Mouse (Mus musculus) lung, embryonic 16.5 days (tissue): ENCODE results near the gene 1110008L16Rik. TPM values are rescaled to one million over a fixed set of nuclear protein-coding genes. Genes with fewer than 3 reads are reported as not detected.

ENCODE experiments used
- ATAC-seq: fragments of 200-750 bp; cut with Nextera tagmentation; 2 replicates; pipeline ENCODE4 v1.8.0; 2017; ENCODE audit warnings: low read depth, mild to moderate bottlenecking, moderate library complexity
- H3K27ac ChIP-seq: fragments of 300-500 bp; sonication (generic); 2 replicates; pipeline ENCODE4 v1.5.1; 2014; ENCODE audit warnings: mild to moderate bottlenecking, control low read depth, low read length
- H3K27me3 ChIP-seq: fragments of 300-500 bp; sonication (generic); 2 replicates; pipeline ENCODE4 v1.6.1; 2014; ENCODE audit warnings: low read depth, low read length, mixed read lengths; ENCODE audit not compliant: control insufficient read depth, insufficient read depth
- H3K36me3 ChIP-seq: fragments of 300-500 bp; sonication (generic); 2 replicates; pipeline ENCODE4 v1.6.1; 2014; ENCODE audit warnings: low read length; ENCODE audit not compliant: control insufficient read depth, insufficient read depth
- H3K4me1 ChIP-seq: fragments of 300-500 bp; sonication (generic); replicated peaks from 2 replicates; pipeline ENCODE4 v1.6.1; 2014; ENCODE audit warnings: low read length, mixed read lengths; ENCODE audit not compliant: control insufficient read depth, insufficient read depth
- H3K4me2 ChIP-seq: fragments of 300-500 bp; sonication (generic); 2 replicates; pipeline ENCODE4 v1.6.1; 2014; ENCODE audit warnings: low read depth, low read length, control low read depth
- H3K4me3 ChIP-seq: fragments of 300-500 bp; sonication (generic); 2 replicates; pipeline ENCODE4 v1.5.1; 2014; ENCODE audit warnings: mild to moderate bottlenecking, low read length, control low read depth
- H3K9ac ChIP-seq: fragments of 300-500 bp; sonication (generic); 2 replicates; pipeline ENCODE4 v1.6.1; 2014; ENCODE audit warnings: low read length, control low read depth
- H3K9me3 ChIP-seq: fragments of 300-500 bp; sonication (generic); 2 replicates; pipeline ENCODE4 v1.6.1; 2016; ENCODE audit warnings: low read length; ENCODE audit not compliant: control insufficient read depth
- WGBS: fragments of 180-500 bp; shearing (Covaris S2); extraction: QIAGEN DNeasy Blood & Tissue Kit; methylation state at CpG from one replicate; pipeline ENCODE4 v1.1.7; 2014; 5-methylcytosine and 5-hydroxymethylcytosine counted together
- polyA plus RNA-seq: library from polyadenylated mRNA; unstranded; fragments of >200 nt; fragmentation: Nextera tagmentation; extraction: Ambion mirVana; gene quantifications from 2 replicates; pipeline ENCODE4 v1.2.1, GENCODE M21; 2015

Gene 1110008L16Rik
- polyA plus RNA-seq, 1 experiment from 2014 or later, result 16.6 TPM

DNA sequence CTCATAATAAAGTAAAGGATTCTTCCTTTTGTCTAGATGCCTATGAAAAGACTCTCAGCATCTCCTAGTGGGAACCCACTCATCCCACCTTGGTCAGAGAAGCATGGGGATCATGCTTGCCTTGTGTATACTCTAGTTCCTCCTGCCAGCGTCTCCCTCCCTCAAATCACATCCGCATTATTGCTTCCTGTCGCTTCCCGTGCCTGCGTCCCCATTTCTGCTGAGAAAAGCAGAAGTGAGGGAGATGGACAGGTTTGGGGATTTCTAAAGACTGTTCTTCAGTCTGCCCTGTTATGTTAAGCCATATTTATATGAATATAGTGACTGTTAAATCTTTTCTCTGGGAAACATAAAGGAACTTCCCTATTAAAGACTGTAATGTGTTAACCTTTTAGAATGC, 61.6 kb downstream of the 1110008L16Rik start:
- Histone ChIP-seq H3K9me3 (no peaks in the 10 kb centered on the region), H3K4me3 (no peak overlapping the region), H3K9ac (no peak overlapping the region), H3K36me3 (no peaks in the 10 kb centered on the region), H3K4me1 (no peaks in the 10 kb centered on the region), H3K27ac (no peak overlapping the region), H3K27me3 (no peaks in the 10 kb centered on the region), H3K4me2 (no peak overlapping the region)
- no peak for ATAC-seq
- WGBS, result 73% methylated on average over 5 of the region's 5 CpGs

DNA sequence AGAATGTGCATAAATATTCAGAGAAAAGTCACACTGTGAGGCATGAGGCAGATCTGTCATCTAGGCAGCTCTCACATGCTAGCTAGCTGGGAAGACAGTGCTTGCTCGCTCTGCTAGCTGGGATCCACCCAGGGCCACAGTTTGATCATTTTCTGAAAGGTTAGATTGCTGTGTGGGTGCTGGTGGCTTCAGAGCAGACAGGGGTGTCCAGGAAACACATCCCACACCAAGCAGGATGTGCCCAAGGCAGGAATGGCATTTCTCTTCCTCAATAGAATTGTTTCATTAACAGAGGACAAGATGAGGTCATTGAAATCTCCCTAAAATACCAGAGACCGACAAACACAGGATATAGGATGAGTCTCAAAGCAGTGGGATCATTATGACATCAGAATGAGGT, 65.7 kb downstream of the 1110008L16Rik start:
- Histone ChIP-seq H3K27me3 (no peaks in the 10 kb centered on the region), H3K4me1 (no peaks in the 10 kb centered on the region), H3K9me3 (no peaks in the 10 kb centered on the region), H3K4me3 (no peak overlapping the region), H3K27ac (no peak overlapping the region), H3K36me3 (no peaks in the 10 kb centered on the region), H3K4me2 (no peak overlapping the region), H3K9ac (no peak overlapping the region)
- WGBS, result 61% methylated on average over 2 of the region's 2 CpGs
- ATAC-seq, result no peak

DNA sequence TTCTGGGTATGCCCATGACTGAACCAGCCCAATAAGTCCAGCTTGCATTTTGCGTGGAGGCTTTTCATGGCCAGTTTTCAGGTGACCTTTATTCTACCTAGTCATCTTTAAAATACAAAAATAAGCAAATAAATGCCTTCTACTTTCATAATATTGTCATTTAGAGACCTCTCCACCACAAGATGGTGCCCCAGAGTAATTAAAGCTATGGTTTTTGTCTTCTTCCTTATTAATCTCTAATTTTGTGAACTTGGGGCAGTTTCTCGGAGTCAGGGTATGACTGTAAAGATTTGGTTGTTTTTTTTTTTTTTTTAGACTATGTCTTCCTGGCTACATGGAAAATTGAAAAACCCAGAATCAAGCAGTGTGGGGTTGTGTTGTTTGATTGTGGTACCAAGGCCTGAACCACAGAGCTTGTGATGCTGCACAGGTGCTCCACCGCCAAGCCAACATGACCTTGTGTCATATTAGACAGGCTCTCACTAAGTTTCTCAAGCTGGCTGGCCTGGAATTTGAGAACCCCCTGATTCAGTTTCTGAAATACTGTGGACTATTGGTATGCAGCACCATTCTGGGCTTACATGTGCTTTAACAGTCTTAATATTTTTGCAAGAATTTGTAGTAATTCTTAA, 73.2 kb downstream of the 1110008L16Rik start:
- no peak overlapping the region for H3K4me3 ChIP-seq
- no peaks in the 10 kb centered on the region for H3K36me3 ChIP-seq
- H3K4me1 ChIP-seq, result no peaks in the 10 kb centered on the region
- H3K9ac ChIP-seq, result no peak overlapping the region
- ATAC-seq, result no peak
- WGBS, result 70% methylated on average over 3 of the region's 3 CpGs
- no peaks in the 10 kb centered on the region for H3K9me3 ChIP-seq
- H3K27me3 ChIP-seq, result no peaks in the 10 kb centered on the region
- no peak overlapping the region for H3K4me2 ChIP-seq
- no peak overlapping the region for H3K27ac ChIP-seq

DNA sequence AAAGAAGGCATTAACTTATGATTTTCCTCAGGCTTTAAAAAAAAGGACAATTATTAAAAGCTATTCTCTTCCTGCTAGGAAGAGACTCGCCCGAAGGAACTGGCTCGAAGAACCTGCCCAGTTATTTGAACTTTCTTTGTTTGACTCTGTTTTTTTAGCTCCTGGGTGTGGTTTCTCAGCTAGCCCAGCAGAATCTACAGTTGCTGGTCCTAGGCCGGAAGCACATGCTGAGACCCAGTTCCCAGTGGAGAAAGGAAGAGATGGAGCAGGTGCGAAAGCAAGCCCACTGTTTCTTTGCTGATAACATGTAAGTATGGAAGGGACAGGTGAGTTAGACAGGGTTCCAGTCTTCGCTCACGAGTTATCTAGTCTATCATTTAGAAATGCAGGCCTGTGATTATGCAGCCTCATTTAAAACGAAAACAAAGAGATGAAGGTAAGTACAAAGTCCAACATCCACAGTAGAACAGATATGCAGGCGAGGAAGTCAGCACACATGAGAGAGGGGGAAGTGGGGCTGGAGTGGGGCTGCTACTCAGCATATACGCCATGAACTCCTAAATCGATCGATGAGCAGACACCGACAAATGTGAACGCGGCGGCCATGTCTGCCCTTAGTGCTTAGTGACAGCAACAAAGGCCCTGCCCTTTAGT, 77.7 kb downstream of the 1110008L16Rik start:
- Histone ChIP-seq H3K27me3 (no peaks in the 10 kb centered on the region), H3K4me2 (no peak overlapping the region), H3K9me3 (no peaks in the 10 kb centered on the region), H3K9ac (no peak overlapping the region), H3K4me1 (no peaks in the 10 kb centered on the region), H3K36me3 (no peaks in the 10 kb centered on the region), H3K4me3 (no peak overlapping the region), H3K27ac (no peak overlapping the region)
- ATAC-seq, result no peak
- 86% methylated on average over 16 of the region's 16 CpGs for WGBS

DNA sequence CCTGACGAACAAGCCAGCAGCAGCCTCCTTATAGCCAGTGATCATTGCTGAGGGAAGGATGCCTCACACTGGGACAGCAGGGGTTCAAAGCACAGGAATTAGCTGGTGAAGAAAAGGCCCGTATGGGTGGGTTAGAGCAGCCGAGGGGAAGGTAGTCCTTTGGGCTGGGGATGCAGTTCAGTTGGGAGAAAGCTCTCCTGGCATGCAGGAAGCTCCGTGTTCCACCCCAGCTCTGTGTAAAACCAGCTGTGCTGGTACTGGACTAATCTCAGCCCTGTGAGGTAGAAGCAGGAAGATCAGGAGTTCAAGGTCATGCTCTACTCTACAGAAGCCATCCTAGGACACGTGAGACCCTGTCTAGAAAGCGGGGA, 78.2 kb downstream of the 1110008L16Rik start:
- H3K4me1 ChIP-seq, result no peaks in the 10 kb centered on the region
- H3K9me3 ChIP-seq, result no peaks in the 10 kb centered on the region
- ATAC-seq, result no peak
- H3K36me3 ChIP-seq, result no peaks in the 10 kb centered on the region
- H3K27ac ChIP-seq, result no peak overlapping the region
- no peak overlapping the region for H3K4me2 ChIP-seq
- H3K27me3 ChIP-seq, result no peaks in the 10 kb centered on the region
- no peak overlapping the region for H3K9ac ChIP-seq
- no peak overlapping the region for H3K4me3 ChIP-seq
- WGBS, result 69% methylated on average over 6 of the region's 6 CpGs

DNA sequence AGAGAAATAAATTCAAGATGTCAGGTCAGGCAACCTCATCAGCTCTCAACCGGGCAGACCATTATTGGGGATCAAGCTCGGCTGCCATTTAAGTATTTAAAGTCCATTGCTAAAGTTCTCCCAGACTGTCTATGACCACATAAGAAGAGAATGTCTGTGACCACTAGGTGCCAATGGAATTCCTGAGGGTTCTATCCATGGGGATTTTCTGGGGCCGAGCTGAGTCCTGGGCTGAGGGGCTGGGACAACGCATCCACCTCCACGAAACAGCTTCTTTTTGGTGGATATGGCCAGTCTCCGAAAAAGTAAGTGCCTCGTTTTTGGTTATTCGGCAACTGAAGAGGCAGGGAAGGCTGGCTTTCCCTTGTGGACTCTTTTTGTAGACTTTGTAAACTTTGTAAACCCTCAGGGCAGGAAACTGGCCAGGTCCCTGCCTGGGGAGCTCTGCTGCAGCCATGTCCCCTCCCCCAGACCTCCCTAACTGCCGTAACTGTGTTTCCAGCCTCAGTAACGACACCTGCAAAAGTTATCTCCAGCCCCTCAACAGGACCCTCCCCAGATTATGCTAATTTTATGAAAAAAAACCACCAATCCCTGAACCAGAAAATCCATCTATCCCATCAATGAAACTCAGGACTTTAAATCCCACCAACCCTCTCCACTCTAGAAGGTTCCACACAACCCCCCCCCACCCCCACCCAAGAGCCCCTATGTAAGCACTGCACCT, 84.8 kb downstream of the 1110008L16Rik start, which contains the start of gene Psma6:
Gene Psma6, plus strand, starts transcription at position 200 of the 727 bp plus-strand sequence.
- peaks cover 11% of the 10 kb centered on the region for H3K4me1 ChIP-seq
- H3K27me3 ChIP-seq, result no peaks in the 10 kb centered on the region
- no peak within 1 kb of the TSS for H3K27ac ChIP-seq
- WGBS, result 62% methylated on average over 10 of the region's 10 CpGs
- no peaks in the 10 kb centered on the region for H3K9me3 ChIP-seq
- no peak within 1 kb of the TSS for H3K9ac ChIP-seq
- no peak within 1 kb of the TSS for H3K4me2 ChIP-seq
- no peak within 1 kb of the TSS for H3K4me3 ChIP-seq
- ATAC-seq, result no peak
- H3K36me3 ChIP-seq, result no peaks in the 10 kb centered on the region

DNA sequence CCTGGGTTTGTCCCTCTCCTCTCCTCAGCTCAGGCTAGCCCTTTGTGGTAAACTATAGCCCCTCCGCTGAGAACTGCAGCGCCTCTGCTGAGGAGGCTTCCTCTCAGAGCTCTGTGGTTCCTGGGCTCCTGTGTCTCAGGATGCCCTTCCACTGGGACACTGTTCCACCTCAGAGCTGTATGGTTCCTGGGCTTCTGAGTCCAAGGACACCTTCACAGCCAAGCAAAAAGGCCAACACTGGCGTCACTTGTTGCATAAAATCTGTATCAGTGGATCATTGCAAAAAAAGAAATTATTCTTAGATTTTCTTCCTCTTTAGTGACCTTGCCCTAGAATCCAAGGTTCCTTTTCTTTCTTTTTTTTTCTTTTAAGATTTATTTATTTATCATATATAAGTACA, 85.4 kb downstream of the 1110008L16Rik start:
- no peak overlapping the region for H3K9ac ChIP-seq
- no peaks in the 10 kb centered on the region for H3K36me3 ChIP-seq
- 91% methylated on average over 3 of the region's 3 CpGs for WGBS
- H3K4me3 ChIP-seq, result no peak overlapping the region
- H3K27me3 ChIP-seq, result no peaks in the 10 kb centered on the region
- ATAC-seq, result no peak
- no peaks in the 10 kb centered on the region for H3K9me3 ChIP-seq
- H3K4me1 ChIP-seq, result peaks cover 13% of the 10 kb centered on the region
- H3K27ac ChIP-seq, result no peak overlapping the region
- H3K4me2 ChIP-seq, result no peak overlapping the region

DNA sequence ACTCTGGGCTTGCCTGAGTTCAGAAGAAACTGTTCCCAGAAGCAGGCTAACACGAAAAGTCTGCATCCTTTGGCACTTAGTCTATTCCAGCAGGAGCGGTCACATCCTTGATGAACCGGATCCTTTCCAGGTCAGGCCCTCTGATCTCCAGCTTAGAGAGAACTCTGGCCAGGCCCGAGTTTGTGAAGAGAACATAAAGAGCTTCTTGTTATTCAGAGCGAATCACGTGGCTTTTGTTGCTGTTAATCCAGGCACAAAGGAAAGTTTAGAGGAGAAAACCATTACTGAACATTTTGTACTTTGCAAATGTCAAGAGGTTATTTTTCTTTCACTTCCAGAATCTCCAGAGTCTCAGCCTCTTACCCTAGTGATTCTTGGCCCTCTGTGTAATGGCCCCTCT, 86.6 kb downstream of the 1110008L16Rik start:
- no peaks in the 10 kb centered on the region for H3K27me3 ChIP-seq
- H3K9ac ChIP-seq, result no peak overlapping the region
- WGBS, result 67% methylated on average over 6 of the region's 6 CpGs
- no peaks in the 10 kb centered on the region for H3K36me3 ChIP-seq
- no peaks in the 10 kb centered on the region for H3K9me3 ChIP-seq
- peaks cover 17% of the 10 kb centered on the region for H3K4me1 ChIP-seq
- H3K4me2 ChIP-seq, result no peak overlapping the region
- H3K27ac ChIP-seq, result no peak overlapping the region
- no peak overlapping the region for H3K4me3 ChIP-seq
- ATAC-seq, result no peak

DNA sequence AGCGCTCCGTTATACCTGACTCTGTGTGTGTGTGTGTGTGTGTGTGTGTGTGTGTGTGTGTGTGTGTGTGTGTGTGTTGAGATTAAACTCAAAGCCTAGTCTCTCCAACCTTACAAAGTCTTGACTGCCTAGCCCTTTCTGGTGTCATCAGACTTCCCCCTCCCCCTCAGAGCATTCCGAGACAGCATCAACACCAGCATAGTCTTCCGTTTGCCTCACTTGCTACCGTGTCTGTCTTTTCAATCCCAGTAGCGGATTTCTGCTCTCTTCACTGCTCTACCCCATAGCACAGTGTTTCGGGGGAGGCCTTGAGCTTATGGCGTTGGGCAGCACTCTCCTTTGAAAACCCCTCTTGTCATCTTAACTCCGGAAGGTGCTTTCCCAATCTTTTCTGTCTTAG, 87.1 kb downstream of the 1110008L16Rik start:
- 74% methylated on average over 9 of the region's 9 CpGs for WGBS
- ATAC-seq, result no peak
- Histone ChIP-seq H3K4me3 (no peak overlapping the region), H3K4me2 (no peak overlapping the region), H3K9ac (no peak overlapping the region), H3K27ac (no peak overlapping the region), H3K36me3 (no peaks in the 10 kb centered on the region), H3K27me3 (no peaks in the 10 kb centered on the region), H3K4me1 (peaks cover 17% of the 10 kb centered on the region), H3K9me3 (no peaks in the 10 kb centered on the region)
